Mouse (Mus musculus) limb, embryonic 15.5 days (tissue): ENCODE data around the gene Snx8. TPM values are rescaled to one million over a fixed set of nuclear protein-coding genes. Genes with fewer than 3 reads are reported as not detected.

Experiments
- ATAC-seq: fragments of 200-750 bp; cut with Nextera tagmentation; 2 replicates; pipeline ENCODE4 v1.8.0; 2017; ENCODE audit warnings: low read depth, moderate TSS enrichment; ENCODE audit not compliant: insufficient number of reproducible peaks, low FRiP score, low TSS enrichment
- H3K27ac ChIP-seq: fragments of 300-500 bp; sonication (generic); 2 replicates; pipeline ENCODE4 v1.5.1; 2015; ENCODE audit warnings: moderate library complexity, mild to moderate bottlenecking, inconsistent platforms
- H3K27me3 ChIP-seq: fragments of 300-500 bp; sonication (generic); 2 replicates; pipeline ENCODE4 v1.6.1; 2015; ENCODE audit warnings: inconsistent platforms
- H3K36me3 ChIP-seq: fragments of 300-500 bp; sonication (generic); 2 replicates; pipeline ENCODE4 v1.6.1; 2015; ENCODE audit warnings: inconsistent platforms
- H3K4me1 ChIP-seq: fragments of 300-500 bp; sonication (generic); 2 replicates; pipeline ENCODE4 v1.6.1; 2015; ENCODE audit warnings: inconsistent platforms
- H3K4me2 ChIP-seq: fragments of 300-500 bp; sonication (generic); 2 replicates; pipeline ENCODE4 v1.6.1; 2015; ENCODE audit warnings: mild to moderate bottlenecking, inconsistent platforms
- H3K4me3 ChIP-seq: fragments of 300-500 bp; sonication (generic); 2 replicates; pipeline ENCODE4 v1.5.1; 2015; ENCODE audit warnings: mild to moderate bottlenecking, inconsistent platforms
- H3K9ac ChIP-seq: fragments of 300-500 bp; sonication (generic); 2 replicates; pipeline ENCODE4 v1.6.1; 2015; ENCODE audit warnings: inconsistent platforms
- H3K9me3 ChIP-seq: fragments of 300-500 bp; sonication (generic); 2 replicates; pipeline ENCODE4 v1.6.1; 2016; ENCODE audit warnings: inconsistent platforms
- WGBS: fragments of 180-500 bp; shearing (Covaris S2); methylation state at CpG from one replicate; pipeline ENCODE4 v1.1.7; 2015; 5-methylcytosine and 5-hydroxymethylcytosine counted together
- polyA plus RNA-seq: library from polyadenylated mRNA; unstranded; fragments of >200 nt; fragmentation: Nextera tagmentation; extraction: Ambion mirVana; gene quantifications from 2 replicates; pipeline ENCODE4 v1.2.1, GENCODE M21; 2015

Gene Snx8
- 23.8 and 24.8 TPM in 2 replicates for polyA plus RNA-seq

DNA sequence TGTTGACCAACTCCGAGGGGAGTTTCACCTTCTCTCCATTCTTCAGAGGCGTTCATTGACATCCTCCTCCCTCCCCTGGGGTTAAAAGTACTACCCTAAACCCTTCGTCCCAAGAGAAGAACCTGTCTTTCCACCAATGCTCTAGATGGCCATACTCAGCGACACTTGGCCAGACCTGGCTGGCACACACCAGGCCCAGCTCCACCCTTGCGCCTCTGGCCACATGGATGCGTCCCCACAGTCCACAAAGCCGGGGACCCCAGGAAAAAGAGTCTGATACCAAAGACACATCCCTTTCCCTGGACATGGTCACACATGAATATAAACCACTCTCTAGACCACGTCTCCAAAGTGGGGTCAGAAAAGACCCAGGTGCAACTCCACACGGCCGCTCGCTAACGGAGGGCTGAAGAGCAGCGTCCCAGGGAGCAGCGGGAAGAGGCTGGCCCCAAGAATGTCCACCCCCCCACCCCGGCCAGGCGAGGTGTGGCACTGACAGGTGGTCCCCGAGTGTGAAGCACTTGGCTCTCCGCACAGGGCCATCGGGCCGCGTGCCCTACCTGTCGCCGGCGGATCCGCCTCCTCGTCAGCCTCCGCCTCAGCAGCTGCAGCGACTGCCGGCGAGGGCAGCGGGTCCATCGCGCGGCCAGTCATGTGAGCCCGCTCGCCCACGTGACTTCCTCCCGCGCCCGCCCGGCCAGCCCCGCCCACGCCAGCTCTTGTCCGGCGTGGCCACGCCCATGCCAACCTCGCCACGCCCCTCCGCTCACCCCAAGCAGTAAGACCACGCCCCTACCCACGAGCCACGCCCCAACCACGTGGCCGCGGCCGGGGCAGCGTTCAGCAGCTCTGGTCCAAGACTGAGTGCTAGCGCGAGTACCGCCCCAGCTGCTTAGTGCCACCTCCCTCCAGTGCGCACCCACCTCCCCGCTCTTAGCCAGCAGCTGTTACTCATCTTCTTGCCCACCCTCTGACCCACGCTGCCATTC is at the start of gene Snx8:
Snx8 (minus strand) TSS at position 675 of the 989 bp plus-strand sequence.
- peak within 1 kb of the TSS; percentile 95 for H3K4me2 ChIP-seq
- H3K27ac ChIP-seq = peak within 1 kb of the TSS; percentile 61
- no peaks in the 10 kb centered on the region for H3K9me3 ChIP-seq
- peak; percentile 93 for ATAC-seq
- H3K9ac ChIP-seq = peak within 1 kb of the TSS; percentile 61
- WGBS = 1% methylated on average over 63 of the region's 63 CpGs
- H3K4me3 ChIP-seq = peak within 1 kb of the TSS; percentile 78
- H3K27me3 ChIP-seq = no peaks in the 10 kb centered on the region
- peaks cover 20% of the 10 kb centered on the region for H3K4me1 ChIP-seq
- no peaks in the 10 kb centered on the region for H3K36me3 ChIP-seq

DNA sequence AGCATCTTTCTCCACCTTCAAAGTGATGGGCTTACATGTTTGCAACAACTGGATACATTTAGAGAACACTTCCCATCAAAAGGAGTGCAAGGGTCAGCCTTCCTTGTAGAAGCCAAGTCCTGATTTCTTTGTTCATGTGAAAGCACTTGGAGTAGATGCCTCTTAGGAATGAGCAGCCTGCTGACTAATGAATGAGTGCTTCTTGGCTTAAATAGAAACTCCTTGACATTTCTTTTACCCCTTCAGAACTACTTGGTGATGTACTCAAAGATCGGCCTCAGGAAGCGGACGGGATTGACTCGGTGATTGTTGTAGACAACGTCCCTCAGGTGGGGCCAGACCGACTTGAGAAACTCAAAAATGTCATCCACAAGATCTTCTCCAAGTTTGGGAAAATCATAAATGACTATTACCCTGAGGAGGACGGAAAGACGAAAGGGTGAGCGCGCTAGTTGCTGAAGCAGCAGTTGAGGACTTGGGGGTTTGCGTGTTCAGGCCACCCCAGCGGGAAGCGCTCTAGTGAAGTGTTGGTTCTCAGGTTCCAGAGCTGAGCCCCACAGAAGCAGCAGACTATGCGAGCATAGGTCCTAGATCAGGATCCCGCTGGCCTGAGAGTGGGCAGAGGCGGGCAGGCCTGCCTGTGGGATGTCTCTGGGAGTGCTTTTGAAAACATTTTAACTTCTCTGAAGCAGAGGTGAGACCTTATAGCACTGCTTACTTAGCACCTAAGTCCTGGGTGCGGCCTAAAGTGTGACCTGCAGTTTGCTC is 36.1 kb upstream of the Snx8 start:
- Histone ChIP-seq H3K4me2 (no peak overlapping the region), H3K4me1 (peaks cover 15% of the 10 kb centered on the region), H3K9me3 (no peaks in the 10 kb centered on the region), H3K27me3 (no peaks in the 10 kb centered on the region), H3K9ac (no peak overlapping the region), H3K4me3 (no peak overlapping the region), H3K36me3 (peaks cover 64% of the 10 kb centered on the region), H3K27ac (no peak overlapping the region)
- 93% methylated on average over 17 of the region's 17 CpGs for WGBS
- ATAC-seq = no peak

DNA sequence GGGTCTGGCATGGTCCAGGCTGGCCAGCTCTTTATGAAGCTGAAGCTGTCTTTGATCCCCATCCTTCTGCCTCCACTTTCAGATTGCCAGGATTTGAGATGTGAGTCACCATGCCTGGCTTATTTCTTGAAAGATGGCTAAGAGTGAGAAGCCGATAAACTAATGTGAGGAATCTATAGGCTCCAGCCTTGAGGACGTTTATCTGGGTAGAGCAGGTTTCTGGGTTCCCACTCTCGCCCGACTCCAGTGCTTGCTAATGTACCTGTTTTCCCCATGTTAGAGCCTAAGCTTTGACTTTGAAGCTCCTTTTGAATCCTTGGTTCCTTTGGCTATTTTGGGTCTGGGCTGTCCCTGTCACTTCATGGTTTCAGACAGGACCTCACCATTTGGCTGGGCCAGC is 31.6 kb upstream of the Snx8 start:
- Histone ChIP-seq H3K27me3 (no peaks in the 10 kb centered on the region), H3K9me3 (no peaks in the 10 kb centered on the region), H3K27ac (no peak overlapping the region), H3K4me2 (peak overlapping the region; percentile 63), H3K36me3 (peaks cover 20% of the 10 kb centered on the region), H3K4me3 (peak overlapping the region; percentile 86), H3K4me1 (peaks cover 19% of the 10 kb centered on the region), H3K9ac (peak overlapping the region; percentile 92; the same call in 1 of the 2 replicates)
- no peak for ATAC-seq
- 69% methylated on average over 4 of the region's 4 CpGs for WGBS

DNA sequence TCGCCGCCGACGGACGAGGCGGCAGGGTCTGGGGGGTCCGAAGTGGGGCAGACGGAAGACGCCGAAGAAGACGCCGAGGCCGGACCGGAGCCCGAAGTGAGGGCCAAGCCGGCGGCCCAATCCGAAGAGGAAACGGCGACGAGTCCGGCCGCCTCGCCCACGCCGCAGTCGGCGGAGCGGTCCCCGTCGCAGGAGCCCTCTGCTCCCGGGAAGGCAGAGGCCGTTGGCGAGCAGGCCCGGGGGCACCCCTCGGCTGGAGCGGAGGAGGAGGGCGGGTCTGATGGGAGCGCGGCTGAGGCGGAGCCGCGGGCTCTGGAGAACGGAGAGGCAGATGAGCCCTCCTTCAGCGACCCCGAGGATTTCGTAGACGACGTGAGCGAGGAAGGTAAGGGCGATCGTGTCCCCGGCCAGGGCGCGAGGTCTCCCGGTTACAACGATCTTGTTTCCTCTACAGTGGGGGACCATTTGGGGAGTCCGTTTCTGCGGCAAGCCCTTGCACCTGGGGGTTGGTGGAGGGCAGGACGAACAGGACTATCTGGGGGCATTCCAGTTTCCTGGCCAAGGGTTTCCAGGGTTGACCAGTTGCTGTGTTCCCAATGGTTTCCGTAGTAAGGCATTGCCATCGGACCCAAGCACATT is 30.5 kb upstream of the Snx8 start:
- Histone ChIP-seq H3K9me3 (no peaks in the 10 kb centered on the region), H3K4me1 (peaks cover 19% of the 10 kb centered on the region), H3K4me3 (peak overlapping the region; percentile 86), H3K9ac (peak overlapping the region; percentile 92), H3K27me3 (no peaks in the 10 kb centered on the region), H3K27ac (peak overlapping the region; percentile 98), H3K36me3 (peaks cover 13% of the 10 kb centered on the region), H3K4me2 (peak overlapping the region; percentile 63)
- ATAC-seq = no peak
- WGBS = under 1% methylated on average over 61 of the region's 62 CpGs

DNA sequence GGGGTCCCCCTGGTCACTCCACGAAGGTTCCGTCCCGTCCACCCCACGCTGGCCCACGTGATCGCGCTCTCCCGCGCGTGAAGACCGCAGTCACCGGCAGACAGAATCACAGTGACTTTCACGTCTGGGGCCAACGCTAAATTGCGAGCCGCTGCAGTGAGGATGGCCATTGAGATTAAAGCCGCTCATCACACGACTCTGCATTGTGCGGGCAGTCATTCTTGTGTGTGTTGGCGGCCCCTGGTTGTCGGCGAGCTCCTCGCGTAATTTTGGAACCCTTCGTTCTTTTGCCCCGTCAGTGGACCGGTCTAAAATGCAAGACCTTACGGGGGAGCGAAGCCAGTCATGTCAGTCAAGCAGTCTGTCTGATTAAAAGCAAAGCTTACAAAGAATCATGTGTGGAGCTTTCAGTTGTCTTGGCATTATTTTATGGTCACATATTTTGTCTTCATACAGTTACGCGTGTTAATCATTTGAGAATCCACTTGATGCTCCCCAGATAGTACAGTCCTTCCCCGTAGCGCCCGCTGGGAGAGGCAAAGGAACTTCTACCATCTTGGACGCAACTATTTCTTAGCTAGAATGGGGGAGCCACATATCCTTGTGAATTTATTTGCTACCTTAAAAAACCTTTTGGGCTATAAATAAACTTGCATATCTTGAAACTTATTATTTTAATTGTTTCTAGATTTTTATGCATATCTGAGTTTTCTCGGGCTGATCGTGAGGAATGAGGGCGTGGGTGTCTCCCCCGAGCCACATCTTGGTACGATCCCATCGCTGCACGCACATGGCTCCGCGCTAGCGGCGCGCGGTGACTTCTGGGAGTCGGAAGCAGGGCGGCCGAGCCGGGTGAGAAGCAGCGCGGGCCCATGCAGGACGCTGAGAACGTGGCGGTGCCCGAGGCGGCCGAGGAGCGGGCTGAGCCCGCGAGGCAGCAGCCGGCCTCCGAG is 29.7 kb upstream of the Snx8 start, which contains the start of gene Eif3b:
Eif3b (plus strand) TSS at position 840 of the 953 bp plus-strand sequence.
- WGBS = under 1% methylated on average over 65 of the region's 65 CpGs
- Histone ChIP-seq H3K9ac (peak within 1 kb of the TSS; percentile 92), H3K36me3 (peaks cover 13% of the 10 kb centered on the region), H3K9me3 (no peaks in the 10 kb centered on the region), H3K4me2 (peak within 1 kb of the TSS; percentile 63), H3K27ac (peak within 1 kb of the TSS; percentile 98), H3K4me1 (peaks cover 19% of the 10 kb centered on the region), H3K4me3 (peak within 1 kb of the TSS; percentile 86), H3K27me3 (no peaks in the 10 kb centered on the region)
- peak; percentile 82 for ATAC-seq

DNA sequence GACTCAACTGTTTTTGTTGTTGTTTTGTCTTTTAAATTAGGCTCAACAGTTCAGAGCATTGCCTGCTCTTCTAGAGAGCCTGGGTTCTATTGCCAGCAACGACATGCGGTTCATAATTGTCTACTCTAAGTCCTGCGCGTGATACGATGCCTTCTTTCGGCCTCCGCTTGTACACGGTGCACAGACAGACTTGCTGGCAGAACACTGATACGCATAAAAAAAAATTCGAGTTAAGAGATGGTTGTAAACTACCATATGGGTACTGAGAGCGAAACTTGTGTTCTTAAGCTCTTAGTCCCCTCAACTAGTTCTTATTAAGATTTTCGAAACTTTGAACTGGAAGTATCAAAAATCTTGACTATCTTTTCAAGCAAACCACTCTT is 29.0 kb upstream of the Snx8 start:
- Histone ChIP-seq H3K27ac (peak overlapping the region; percentile 98), H3K36me3 (peaks cover 7% of the 10 kb centered on the region; the same call in 1 of the 2 replicates), H3K27me3 (no peaks in the 10 kb centered on the region), H3K4me1 (peaks cover 19% of the 10 kb centered on the region), H3K9ac (peak overlapping the region; percentile 73), H3K4me3 (peak overlapping the region; percentile 86), H3K4me2 (peak overlapping the region; percentile 63), H3K9me3 (no peaks in the 10 kb centered on the region)
- no peak for ATAC-seq
- WGBS = under 1% methylated on average over 12 of the region's 12 CpGs

DNA sequence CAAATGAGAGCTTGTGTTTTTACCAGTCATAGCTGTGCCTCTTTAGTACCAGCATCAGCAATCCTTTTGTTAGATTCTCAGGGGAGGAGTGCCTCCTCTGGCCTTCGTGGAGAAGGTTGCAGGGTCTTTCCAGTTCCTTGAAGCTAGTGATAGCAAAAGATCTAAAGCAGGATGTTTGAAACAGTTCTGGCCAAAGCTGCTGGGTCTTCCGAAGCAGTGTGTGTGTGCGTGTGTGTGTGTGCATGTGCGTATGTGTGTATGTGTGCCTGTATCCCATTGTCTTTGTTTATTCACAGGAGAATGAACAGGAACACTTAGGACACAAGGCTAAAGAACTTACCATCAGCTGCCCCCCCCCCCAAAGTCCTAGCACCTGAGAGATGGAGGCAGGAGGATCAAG is 25.6 kb upstream of the Snx8 start:
- Histone ChIP-seq H3K27ac (no peak overlapping the region), H3K36me3 (no peaks in the 10 kb centered on the region), H3K4me2 (no peak overlapping the region), H3K9me3 (no peaks in the 10 kb centered on the region), H3K4me3 (no peak overlapping the region), H3K4me1 (0 out of 2 replicates have a peak, but pooled peaks cover 3% of the 10 kb centered on the region), H3K27me3 (no peaks in the 10 kb centered on the region), H3K9ac (no peak overlapping the region)
- 67% methylated on average over 4 of the region's 4 CpGs for WGBS
- ATAC-seq = no peak

DNA sequence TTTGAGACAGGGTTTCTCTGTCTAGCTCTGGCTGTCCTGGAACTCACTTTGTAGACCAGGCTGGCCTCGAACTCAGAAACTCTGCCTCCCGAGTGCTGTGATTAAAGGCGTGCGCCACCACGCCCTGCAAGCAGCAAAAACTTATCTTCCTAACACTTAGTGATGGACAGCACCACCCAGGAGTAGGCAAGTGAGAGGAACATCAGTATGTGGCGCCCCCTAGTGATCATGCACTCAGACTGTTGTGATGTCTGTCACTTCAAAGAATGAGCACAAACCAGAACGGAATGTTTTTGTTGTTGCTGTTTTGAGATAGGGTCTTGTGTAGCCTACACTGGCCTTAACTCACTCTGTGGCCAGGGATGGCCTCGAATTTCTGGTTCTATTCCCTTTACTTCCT is 22.3 kb upstream of the Snx8 start:
- WGBS = 33% methylated on average over 8 of the region's 8 CpGs

DNA sequence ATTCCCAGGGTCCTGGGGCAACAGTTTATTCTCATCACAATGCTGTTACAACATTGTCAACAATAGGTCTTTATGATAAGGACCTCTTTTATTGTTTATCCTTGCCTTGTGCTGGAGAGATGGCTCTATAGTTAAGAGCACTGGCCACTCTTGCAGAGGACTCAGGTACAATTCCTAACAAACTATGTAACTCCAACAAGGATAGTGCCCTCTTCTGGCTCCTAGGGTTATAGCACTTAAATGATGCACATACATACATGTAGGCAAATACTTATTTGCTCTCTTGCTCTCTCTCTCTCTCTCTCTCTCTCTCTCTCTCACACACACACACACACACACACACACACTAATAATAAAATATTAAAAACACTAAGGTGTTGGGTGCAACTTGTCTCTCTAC is 19.7 kb upstream of the Snx8 start:
- no peaks in the 10 kb centered on the region; the same call in 1 of the 2 replicates for H3K4me1 ChIP-seq
- H3K27me3 ChIP-seq = no peaks in the 10 kb centered on the region
- no peak overlapping the region for H3K4me2 ChIP-seq
- no peaks in the 10 kb centered on the region for H3K36me3 ChIP-seq
- H3K9ac ChIP-seq = no peak overlapping the region
- H3K27ac ChIP-seq = no peak overlapping the region
- no peaks in the 10 kb centered on the region for H3K9me3 ChIP-seq
- H3K4me3 ChIP-seq = no peak overlapping the region
- ATAC-seq = no peak

More for the DNA sequence above, 22.3 kb upstream of the Snx8 start:
- Histone ChIP-seq H3K4me3 (no peak overlapping the region), H3K9me3 (no peaks in the 10 kb centered on the region), H3K4me1 (no peaks in the 10 kb centered on the region; the same call in 1 of the 2 replicates), H3K27me3 (no peaks in the 10 kb centered on the region), H3K36me3 (no peaks in the 10 kb centered on the region), H3K4me2 (no peak overlapping the region), H3K27ac (no peak overlapping the region), H3K9ac (no peak overlapping the region)
- ATAC-seq = no peak

DNA sequence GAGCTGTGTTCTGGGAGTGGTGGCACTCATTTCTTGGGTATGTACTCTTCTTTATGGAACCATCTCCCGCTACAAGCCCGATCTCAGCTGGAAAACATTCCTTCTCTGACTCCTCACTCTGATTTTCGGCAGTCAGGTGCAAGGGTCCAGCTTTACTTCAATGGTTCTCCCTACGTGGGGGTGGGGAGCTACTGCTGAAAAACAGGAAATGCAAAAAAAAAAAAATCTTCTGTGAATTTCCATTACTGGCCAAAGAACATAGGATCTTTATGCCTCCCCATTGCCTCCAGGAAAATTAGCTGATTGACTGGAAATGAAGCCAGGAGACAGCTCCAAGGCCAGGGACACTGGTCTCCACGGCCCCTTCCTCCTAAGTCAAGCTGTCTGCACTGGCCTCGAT is 17.6 kb upstream of the Snx8 start:
- Histone ChIP-seq H3K4me2 (no peak overlapping the region), H3K4me3 (no peak overlapping the region), H3K36me3 (no peaks in the 10 kb centered on the region), H3K27me3 (no peaks in the 10 kb centered on the region), H3K9ac (no peak overlapping the region), H3K4me1 (no peaks in the 10 kb centered on the region; the same call in 1 of the 2 replicates), H3K27ac (no peak overlapping the region), H3K9me3 (no peaks in the 10 kb centered on the region)
- no peak for ATAC-seq
- 51% methylated on average over 6 of the region's 6 CpGs for WGBS
